Mouse (Mus musculus) C2C12 (cell line): ENCODE results near the gene Arhgef7.

Experiments used
- CEBPB ChIP-seq: IDR thresholded peaks from one replicate; pipeline ENCODE4 v1.6.1; 2011; ENCODE audit warnings: low read depth, mild to moderate bottlenecking, control low read depth, moderate library complexity
- CTCF ChIP-seq: IDR thresholded peaks from one replicate; pipeline ENCODE4 v1.5.1; 2011; ENCODE audit not compliant: control insufficient read depth, insufficient read depth, insufficient read length
- MAX ChIP-seq: IDR thresholded peaks from one replicate; pipeline ENCODE4 v1.6.1; 2011; ENCODE audit warnings: mild to moderate bottlenecking, control low read depth
- MYOD1 ChIP-seq: IDR thresholded peaks from one replicate; pipeline ENCODE4 v1.6.1; 2011; ENCODE audit warnings: low read depth; ENCODE audit not compliant: control insufficient read depth, insufficient read length
- USF1 ChIP-seq: IDR thresholded peaks from one replicate; pipeline ENCODE4 v1.6.1; 2011; ENCODE audit warnings: low read depth, mild to moderate bottlenecking, control low read depth, moderate library complexity

DNA sequence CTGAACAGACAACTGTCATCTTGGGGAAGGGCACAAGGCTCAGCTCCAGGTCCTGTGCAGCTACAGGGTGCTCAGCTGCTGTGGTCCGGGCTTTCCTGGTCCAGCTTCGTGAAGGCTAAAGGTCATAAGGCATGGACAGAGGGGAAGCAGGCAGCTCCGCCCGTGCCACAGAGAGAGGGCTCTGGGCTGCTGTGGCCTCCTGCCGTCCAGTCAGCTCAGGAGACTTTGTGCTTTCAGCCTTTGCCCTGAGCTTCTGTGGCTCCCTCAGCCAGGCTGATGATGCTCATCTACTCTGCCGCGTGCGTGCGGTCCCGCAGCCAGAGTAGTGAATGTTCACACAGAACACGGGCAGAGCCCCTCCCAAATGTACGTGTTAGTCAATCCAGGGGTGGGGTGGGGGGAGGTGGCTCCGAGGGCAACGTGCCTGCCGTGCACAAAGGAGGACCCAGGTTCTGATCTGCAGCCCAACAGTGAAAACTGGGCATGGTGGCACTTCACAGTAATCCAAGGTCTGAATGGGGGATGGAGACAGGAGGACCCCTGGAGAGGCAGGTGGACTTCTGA lies 8.2 kb downstream of the Arhgef7 start:
- TF ChIP-seq CTCF (no peak), USF1 (no peak), MYOD1 (no peak), CEBPB (no peak), MAX (no peak)
